Mouse (Mus musculus) lung, postnatal 25 days (tissue): Measurements from ENCODE around the gene Nol3.
"Not testable (repeated sequence)": the region's sequence is repeated elsewhere in the genome, so short reads cannot be mapped to it uniquely, and the experiment has no call there.

Source experiments
- DNase-seq: peaks from one replicate; pipeline ENCODE4 v3.0.0; 2022; ENCODE audit warnings: low spot score

The Nol3 gene

DNA sequence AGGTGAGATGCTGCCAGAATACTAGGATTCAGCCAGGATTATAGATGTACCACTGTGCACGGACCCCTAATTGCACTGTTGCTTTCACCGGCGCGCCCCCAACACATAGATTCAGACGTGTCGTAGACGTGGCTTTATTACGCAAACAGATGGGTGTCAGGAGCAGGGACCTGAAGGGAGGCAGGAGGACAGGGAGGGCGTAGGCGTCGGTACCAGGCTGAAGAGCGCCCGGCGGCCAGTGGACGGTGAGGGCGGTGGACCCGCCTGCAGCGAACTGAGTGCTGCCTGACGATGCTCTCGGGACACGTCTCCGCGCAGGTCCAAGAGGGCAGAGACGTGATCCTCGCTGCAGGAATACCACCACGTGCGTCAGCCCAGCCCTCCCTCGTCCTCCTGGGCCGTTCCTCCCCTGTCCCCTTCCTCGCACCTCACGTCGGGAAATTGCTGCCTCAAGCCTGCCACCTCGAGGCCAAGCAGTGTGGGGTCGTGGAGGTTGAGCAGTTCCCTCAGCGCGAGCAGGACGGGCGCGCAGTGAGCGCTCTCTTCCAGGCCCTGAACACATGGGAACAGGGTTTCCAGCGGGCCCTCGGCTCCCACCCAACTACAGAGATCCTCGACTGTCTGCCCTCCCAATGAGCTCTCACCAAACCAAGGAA, 14.0 kb downstream of the Nol3 start, which contains the start of gene 4931428F04Rik:
Gene 4931428F04Rik, minus strand, starts transcription at position 60 of the 656 bp plus-strand sequence.
- DNase-seq = no peak

DNA sequence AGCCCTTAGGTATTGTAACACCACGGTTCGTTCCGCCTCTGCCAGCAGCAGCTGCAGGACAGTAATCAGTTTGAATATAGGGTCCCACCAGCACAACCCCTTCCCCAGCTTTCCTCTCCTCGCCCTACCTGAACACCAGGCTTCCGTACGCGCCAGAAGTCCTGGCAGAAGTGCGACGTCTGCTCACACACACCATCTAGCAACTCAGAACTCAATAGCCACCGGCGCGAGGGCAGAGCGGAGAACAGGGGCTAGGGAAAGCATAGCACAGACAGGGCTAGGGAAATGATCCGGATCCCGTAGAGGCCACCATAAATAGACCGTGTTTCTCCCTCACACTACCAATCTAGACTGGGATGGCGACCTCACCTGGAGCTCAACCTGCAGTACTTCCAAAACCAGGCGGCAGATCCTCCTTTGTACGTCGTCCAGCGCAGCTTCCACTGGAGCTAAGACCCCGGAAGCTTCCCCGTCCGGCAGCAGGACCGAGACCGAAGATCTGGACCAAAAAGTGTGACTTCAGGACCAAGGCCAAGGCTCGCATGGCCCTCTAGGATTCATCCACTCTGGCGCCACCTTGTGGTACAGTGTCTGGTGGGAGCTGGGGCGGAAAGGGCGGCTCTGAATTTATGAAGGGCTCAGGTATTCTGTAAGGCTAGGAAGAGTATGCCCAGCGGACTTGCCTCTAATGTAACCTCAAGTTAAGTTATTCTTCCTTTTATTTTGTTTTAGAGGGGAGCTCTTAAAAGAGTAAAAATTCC, 14.8 kb downstream of the Nol3 start:
- DNase-seq = peak; percentile 92

DNA sequence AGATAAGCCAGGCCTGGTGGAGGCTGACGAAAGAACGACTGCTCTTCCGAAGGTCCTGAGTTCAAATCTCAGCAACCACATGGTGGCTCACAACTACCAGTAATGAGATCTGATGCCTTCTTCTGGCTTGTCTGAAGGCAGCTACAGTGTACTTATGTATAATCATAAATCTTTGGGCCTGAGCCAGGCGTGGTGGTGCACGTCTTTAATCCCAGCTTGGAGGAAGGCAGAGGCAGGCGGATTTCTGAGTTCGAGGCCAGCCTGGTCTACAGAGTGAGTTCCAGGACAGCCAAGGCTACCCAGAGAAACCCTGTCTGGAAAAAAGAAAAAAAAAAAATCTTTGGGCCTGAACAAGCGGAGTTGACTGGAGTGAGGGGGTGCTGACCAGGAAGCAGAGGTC, 15.4 kb downstream of the Nol3 start:
- not testable (repeated sequence) for DNase-seq

DNA sequence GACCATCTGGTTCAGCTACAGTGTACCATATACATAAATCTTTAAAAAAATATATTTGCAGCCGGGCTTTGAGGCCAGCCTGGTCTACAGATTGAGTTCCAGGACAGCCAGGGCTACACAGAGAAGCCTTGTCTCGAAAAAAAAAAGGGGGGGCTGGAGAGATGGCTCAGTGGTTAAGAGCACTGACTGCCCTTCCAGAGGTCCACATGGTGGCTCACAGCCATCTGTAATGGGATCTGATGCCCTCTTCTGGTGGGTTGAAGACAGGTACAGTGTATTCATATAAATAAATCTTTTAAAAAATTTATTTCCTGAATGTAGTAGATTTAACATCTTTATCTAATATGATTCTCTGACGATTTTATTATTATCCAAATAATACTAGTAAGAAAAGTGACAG, 15.9 kb downstream of the Nol3 start:
- DNase-seq = not testable (repeated sequence)

DNA sequence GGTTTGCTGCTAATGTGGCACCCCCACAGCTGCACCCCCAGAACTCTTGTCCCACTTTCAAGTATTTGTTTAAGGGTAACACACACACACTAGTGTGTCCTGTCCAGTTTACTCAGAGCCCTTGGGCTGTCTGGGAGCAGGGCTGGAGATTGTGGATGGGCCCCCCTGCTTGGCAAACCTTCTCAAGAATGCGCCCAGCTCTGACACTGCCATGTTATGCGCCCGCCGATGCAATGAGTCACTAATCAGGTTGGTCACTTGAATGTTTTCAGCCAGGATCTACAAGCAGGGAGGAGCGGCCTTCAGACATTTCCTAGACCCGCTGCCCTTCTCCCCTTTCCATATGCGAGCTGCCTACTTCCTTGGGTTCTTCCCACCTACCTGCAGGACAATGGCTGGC, 16.5 kb downstream of the Nol3 start:
- no peak for DNase-seq

DNA sequence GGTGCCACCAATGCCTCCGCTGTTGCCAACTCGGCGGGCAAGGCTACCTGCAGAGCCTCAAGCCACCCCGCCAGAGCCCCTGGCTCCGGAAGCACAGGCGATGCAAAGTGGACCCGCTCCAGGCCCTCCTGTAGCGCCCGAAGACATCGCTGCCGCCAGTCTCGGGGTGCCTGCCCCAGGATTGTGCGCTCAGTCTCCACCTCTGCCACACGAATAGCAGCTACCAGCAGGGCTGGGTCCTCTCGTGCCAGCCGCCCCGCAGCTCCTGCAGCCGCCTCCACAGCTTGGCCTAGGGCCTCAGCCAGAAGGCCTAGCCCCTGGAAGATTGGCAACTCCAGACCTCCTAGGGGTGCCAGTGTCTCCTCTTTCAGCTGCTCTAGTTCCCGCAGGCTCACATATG, 17.5 kb downstream of the Nol3 start:
- no peak for DNase-seq

DNA sequence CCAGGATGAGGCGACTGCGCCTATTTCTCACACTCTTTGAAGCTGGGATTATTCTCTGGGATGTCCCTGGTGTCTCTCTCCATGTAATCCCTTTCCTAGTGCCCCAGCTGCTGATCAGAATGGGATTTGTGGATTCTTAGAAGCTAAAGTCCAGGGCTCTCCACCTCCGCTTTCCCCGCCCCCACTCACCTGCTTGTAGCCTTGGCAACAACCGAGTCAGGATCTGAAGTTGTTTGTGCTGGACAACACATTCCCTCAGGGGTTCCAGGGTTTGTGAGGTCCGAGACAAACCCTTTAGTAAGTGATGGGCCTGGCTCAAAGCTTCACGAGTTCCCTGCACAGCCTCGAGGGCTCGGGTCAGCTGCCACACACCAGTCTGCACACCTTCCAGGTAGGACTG, 18.8 kb downstream of the Nol3 start:
- DNase-seq = no peak

DNA sequence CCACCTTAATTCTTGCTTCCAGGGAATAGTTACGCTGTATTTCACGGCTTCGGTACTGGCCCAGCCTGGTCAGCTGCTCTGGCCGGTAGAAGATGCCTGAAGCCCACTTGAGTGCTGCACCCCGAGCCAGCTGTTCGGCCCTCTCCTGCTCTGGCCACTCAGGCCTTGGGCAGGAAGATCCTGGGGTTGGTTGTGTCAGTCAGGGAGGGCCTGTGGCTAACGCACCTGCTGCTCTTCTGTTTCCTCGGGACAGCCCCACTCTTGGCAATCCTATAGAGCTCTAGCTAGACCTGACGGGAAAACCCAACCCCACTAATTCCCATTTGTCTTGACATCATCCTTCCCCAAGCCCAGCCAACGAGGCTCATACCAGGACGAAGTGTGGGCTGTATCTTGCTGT, 19.3 kb downstream of the Nol3 start:
- no peak for DNase-seq

DNA sequence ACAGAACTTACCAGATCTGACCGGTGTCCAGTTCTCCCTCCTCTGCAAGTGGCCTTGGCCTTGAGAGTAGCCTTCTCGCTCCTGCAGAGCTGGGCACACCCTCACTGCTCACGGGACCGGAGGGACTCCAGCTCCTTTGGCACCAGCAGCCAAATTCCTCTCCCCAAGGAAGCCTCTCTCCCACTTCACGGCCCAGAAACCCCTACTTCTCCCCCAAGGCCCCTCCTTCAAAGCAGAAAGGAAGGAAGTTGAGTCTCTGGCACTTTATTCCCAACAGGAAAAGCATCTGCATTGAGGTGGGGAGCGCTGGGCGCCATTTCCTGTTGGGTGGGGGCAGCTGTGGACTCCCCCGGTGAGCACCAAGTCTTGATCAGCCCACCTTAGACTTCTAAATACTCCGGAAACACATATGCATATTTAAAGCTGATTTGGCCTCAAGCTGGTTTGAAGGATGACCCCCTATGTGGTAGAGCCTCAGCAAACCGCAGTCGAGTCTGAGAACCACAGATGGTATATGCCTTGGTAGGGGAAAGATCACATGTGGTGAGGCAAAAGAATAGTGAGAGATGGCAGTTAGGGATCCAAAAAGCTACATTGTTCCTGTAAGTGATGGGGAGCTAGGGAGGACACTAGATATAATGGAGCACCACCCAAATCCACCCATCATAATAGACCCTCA, 20.1 kb downstream of the Nol3 start, which contains the start of gene Exoc3l:
Gene Exoc3l, minus strand, starts transcription at position 207 of the 679 bp plus-strand sequence.
- peak; percentile 48 for DNase-seq

DNA sequence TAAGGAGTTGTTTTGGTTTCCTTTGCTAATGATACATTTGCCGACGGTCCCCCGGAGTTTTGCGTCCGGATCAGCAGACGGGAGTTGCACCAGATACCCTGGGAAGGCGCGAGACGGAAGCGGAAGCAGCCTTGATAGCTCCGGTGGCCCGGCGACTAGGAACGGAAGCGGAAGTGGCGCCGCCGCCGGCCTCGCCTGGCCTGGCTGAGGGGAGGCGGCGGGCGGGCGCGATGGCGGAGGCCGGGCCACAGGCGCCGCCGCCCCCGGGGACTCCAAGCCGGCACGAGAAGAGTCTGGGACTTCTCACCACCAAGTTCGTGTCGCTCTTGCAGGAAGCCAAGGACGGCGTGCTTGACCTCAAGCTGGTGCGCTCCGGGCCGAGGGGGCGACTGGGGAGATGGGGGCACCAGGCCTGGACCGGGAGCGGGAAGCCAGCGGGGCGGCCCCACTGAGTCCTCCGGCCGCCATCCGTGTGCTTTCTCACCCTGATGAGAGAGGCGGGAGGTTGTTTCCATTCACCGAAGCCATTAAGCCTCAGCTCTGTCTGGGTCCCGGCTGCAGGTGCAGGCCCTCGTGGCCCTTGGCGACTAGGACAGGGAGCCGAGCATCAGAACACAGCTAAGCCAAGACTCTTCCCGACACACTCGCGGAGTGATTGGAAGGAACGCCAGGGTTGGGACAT, 21.7 kb downstream of the Nol3 start, which contains the start of gene E2f4:
Gene E2f4, plus strand, starts transcription at position 153 of the 682 bp plus-strand sequence.
- DNase-seq = peak; percentile 95

DNA sequence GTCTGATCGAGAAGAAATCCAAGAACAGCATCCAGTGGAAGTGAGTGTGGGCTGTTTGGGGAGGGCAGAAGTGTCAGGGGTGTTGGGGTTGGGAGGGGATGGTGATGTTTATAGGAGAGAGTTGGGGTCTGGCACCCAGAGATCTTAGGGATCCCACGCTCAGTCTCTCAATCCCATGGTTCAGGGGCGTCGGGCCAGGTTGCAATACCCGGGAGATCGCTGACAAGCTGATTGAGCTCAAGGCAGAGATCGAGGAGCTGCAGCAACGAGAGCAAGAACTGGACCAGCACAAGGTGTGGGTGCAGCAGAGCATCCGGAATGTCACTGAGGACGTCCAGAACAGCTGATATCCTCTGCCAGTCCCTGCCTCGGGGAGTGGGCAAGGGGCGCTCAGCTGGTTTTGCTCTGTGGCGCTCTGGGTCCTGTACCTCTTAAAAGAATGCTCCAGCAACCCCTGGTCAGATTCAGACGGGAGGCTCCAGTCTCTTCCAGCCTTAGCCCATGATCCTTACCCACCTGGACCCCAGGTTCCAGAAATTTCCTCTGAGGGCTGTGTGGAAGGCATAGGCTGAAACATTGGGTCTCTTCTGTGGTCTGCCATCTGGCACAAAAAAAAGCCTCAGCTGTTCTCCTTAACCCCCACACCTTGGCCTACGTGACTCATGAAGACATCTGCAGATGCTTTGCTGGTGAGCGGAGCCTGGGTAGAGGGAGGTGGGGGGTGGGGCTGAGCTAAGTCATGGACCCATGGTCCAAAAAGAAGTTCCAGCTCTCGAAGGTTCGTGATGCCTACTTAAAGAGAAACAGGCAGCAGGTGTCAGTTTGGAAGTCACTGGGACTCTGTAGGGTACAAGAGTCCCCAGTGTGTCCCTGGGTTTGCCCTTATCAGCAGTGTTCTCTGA, 22.7 kb downstream of the Nol3 start:
- no peak for DNase-seq

DNA sequence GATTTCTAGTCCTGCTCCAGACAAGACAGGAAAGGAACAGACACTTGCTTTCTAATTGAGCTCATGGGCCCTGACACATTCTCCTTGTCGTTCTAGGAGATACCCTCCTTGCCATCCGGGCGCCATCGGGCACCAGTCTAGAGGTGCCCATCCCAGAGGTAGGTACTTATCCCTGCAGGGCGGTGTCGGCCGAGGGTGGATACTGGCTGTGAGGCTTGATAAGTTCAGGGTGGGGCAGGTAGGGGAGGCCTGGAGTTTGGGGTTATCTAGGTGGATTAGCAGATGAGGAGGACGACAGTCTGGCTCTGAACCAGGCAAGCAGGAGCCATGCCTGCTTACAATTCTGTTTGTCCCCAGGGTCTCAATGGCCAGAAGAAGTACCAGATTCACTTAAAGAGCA, 24.0 kb downstream of the Nol3 start:
- DNase-seq = no peak

DNA sequence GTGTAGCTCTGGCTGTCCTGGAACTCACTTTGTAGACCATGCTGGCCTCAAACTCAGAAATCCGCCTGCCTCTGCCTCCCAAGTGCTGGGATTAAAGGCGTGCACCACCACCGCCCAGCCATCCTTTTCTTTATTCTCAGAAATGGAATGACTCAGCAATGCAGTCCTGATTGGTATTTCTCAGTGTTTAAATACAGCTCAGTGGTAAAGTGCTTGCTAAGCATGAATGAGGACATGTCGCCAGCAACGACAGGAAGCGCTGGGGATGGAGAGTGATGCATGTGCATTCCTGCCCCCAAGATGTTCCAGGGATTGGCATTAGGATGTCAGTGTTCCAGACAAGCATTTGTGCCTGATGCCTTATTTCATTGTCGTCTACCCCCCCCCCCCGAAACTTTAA, 27.5 kb downstream of the Nol3 start:
- no peak for DNase-seq

DNA sequence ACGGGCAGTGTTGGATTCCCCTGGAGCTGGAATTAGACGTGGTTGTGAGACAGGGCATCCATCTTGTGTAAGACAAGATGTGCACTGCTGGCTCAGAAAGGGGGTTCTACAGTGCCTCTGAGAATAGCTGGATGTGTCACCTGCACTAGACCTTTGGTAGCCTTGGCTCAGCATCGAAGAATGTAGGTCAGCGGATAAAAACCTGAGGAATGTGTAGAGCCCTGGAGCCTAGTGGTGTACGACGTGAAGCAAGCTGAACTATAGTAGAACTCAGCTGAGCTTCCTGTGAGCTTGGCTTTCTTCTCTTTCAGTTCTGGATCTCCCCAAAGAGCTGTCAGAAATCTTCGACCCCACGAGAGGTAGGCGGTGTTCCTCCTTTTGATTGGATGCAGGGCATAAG, 27.9 kb downstream of the Nol3 start:
- no peak for DNase-seq

DNA sequence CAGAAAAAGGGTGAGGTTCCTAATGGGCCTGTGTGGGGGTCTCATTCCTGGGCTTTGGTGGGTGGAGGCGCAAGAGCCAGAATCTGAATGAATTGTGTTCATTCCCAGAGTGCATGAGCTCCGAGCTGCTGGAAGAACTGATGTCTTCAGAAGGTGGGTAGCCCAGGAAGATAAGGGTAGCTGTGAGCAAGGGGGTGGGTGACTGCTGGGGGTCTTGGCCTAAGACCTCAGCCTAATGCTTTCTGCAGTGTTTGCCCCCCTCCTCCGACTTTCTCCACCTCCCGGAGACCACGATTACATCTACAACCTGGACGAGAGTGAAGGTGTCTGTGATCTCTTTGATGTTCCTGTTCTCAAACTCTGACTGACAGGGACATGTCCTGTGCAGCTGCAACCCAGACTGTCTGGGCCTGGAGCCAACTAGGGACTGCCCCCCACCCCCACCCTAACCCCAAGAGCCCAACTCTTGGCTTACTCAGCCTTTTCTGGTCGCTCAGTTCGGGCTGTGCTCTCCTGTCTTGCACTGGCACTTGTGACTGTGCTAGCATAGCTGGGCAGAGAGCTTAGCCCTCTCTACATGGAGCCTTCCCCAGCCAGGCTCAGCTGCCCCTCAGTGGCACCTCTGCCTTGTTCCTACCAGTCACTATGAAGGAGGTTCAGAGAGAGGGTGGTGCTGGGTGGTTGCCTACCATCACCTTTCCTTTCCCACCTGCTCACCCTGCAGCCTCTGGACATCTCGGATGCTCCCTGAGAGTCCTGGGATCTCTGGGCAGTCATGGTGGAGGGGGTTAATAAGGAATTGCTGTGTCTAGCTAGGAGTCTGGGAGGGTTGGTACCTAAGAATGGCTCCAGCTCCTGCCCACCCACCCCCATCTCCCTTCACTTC, 28.6 kb downstream of the Nol3 start:
- DNase-seq = no peak

DNA sequence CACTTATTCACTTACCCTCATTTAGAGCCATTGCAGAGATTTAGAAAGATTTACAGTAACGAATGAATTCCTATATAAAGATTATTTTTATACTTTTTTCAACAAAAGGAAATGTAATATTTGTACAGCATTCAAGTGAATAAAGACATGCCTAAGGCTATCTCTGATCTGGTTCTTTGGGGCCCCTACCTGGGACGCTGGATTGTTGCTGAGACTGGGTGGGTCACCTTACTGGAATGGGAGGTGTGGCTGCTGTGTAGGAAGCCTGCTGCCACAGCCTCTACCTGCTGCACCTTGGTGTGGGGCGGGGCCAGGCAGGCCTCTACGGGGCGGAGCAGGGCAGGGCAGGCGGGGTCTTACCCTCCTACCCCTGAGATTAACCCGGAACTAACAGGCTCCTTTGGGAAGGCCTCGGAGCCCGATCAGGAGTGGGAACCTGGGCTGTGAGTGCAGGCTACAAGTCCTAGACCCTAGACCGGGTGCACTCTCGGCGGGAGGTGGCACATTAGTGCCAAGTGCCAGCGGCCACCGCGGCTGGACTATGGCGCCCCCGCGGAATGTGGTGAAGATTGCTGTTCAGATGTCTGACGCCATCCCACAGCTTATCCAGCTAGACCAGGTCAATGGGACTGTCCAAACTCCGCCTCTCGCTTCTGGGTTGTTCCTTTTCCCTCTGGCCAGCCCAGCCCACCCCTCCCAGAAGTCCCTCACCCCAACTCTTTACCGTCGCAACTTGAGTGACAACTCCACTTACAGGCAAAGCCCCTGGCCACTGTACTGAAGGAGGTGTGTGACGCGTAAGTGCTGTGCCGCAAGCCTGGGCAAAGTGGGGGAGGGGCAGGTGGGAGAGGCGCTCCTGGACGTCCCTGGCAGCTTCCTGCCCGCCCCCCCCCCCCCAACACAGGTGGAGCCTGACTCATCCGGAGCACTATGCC, 29.5 kb downstream of the Nol3 start, which contains the start of gene Elmo3:
Gene Elmo3, plus strand, starts transcription at position 391 of the 935 bp plus-strand sequence.
- peak; percentile 86 for DNase-seq

DNA sequence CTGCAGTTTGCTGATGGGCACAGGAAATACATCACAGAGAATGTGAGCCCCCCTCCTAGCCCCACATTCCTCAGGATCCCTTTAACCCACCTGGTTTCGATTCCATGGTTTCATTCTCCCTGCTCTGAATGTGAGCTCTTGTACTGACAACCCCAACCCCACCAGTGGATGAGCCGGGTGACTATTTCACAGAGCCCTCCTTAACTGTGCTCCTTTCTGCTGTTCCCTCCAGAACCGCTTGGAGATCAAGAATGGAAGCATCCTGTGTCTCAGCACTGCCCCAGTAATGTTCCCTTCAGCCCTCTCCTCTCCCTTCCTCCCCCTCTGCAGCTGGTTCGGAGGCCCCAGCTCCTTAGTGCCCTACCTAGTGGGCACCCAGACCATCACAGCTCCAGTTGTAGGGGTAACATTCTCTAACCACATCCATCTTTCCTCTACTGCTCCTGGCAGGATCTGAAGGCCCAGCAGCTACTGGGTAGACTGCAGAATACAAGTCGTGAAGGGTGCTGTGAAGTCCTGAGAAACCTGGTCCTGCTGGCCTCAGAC, 30.3 kb downstream of the Nol3 start:
- no peak for DNase-seq

DNA sequence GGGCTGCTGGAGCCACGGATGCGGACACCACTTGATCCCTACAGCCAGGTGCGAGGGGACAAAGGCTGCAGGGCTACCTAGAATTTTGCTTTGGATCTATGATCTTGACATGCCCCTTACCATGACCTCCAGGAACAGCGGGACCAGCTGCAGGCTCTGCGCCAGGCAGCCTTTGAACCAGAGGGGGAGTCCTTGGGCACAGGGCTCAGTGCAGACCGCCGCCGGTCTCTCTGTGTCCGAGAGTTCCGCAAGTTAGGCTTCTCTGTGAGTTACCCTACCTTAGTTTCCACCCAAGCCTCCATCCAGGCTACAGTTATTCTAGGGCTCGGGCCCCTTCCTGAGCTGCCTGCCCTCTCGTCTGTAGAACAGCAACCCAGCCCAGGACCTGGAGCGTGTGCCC, 31.7 kb downstream of the Nol3 start:
- no peak for DNase-seq

DNA sequence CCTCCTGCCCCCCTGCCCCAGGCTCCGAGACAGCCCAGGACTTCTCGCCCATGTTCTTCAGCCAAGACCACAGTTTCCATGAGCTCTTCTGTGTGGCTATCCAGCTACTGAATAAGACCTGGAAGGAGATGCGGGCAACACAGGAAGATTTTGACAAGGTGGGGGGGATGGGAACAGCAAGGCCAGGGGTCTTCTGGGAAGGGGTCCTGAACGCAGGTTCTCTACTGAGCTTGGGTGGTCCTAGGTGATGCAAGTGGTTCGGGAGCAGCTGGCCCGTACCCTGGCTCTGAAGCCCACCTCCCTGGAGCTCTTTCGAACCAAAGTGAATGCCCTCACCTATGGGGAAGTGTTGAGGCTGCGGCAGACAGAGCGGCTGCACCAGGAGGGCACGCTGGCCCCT, 32.5 kb downstream of the Nol3 start:
- DNase-seq = no peak
